Mouse (Mus musculus): Measurements from ENCODE around the gene Serbp1. TPM values are rescaled to one million over a fixed set of nuclear protein-coding genes. Genes with fewer than 3 reads are reported as not detected.

Gene Serbp1
- polyA plus RNA-seq, 1 experiment from 2014 or later, result 513 TPM

- no peak overlapping the region for H3K9ac ChIP-seq
- peaks cover 82% of the 10 kb centered on the region for H3K36me3 ChIP-seq
- no peak overlapping the region for H3K4me3 ChIP-seq
- WGBS (ENCODE audit: insufficient replicate concordance), result 92% methylated on average over 5 of the region's 5 CpGs
- no peaks in the 10 kb centered on the region for H3K9me3 ChIP-seq (replicated peaks)
- H3K4me2 ChIP-seq, result no peak overlapping the region
- peaks cover 41% of the 10 kb centered on the region for H3K4me1 ChIP-seq
- no peak for ATAC-seq
- H3K27ac ChIP-seq, result no peak overlapping the region
- H3K27me3 ChIP-seq (replicated peaks), result no peaks in the 10 kb centered on the region
These were observed 40.0 kb downstream of the Serbp1 start for GRCm38 (mm10) chr6:67277944-67278343.

GRCm38 (mm10) chr6:67281614-67282197 is 43.7 kb downstream of the Serbp1 start:
- peaks cover 82% of the 10 kb centered on the region for H3K36me3 ChIP-seq

GRCm38 (mm10) chr6:67282897-67283296 is 44.9 kb downstream of the Serbp1 start:
- ATAC-seq, result no peak

More at GRCm38 (mm10) chr6:67281614-67282197, 43.7 kb downstream of the Serbp1 start:
- Histone ChIP-seq H3K4me1 (peaks cover 14% of the 10 kb centered on the region), H3K4me2 (no peak overlapping the region), H3K27ac (0 out of 2 replicates have a peak overlapping the region, but pooled peaks have one; percentile 8), H3K9me3 (replicated peaks) (no peaks in the 10 kb centered on the region), H3K4me3 (no peak overlapping the region), H3K9ac (no peak overlapping the region), H3K27me3 (replicated peaks) (no peaks in the 10 kb centered on the region)
- WGBS (ENCODE audit: insufficient replicate concordance), result 27% methylated on average over 9 of the region's 9 CpGs
- ATAC-seq, result peak; percentile 53; the same call in 1 of the 2 replicates

GRCm38 (mm10) chr6:67292042-67292623 is 54.2 kb downstream of the Serbp1 start:
- Histone ChIP-seq H3K9me3 (replicated peaks) (no peaks in the 10 kb centered on the region), H3K9ac (no peak overlapping the region), H3K36me3 (peaks cover 33% of the 10 kb centered on the region), H3K27ac (peak overlapping the region; percentile 11; the same call in 1 of the 2 replicates), H3K4me2 (no peak overlapping the region), H3K27me3 (replicated peaks) (no peaks in the 10 kb centered on the region), H3K4me3 (no peak overlapping the region), H3K4me1 (0 out of 2 replicates have a peak, but pooled peaks cover 3% of the 10 kb centered on the region)
- WGBS (ENCODE audit: insufficient replicate concordance), result 63% methylated on average over 5 of the region's 5 CpGs
- peak; percentile 29 for ATAC-seq

More at GRCm38 (mm10) chr6:67282897-67283296, 44.9 kb downstream of the Serbp1 start:
- no peak overlapping the region for H3K9ac ChIP-seq
- H3K4me1 ChIP-seq, result peaks cover 14% of the 10 kb centered on the region
- H3K4me2 ChIP-seq, result no peak overlapping the region
- 54% methylated on average over 1 of the region's 1 CpGs for WGBS (ENCODE audit: insufficient replicate concordance)
- H3K27ac ChIP-seq, result no peak overlapping the region
- peaks cover 80% of the 10 kb centered on the region for H3K36me3 ChIP-seq
- no peaks in the 10 kb centered on the region for H3K27me3 ChIP-seq (replicated peaks)
- H3K4me3 ChIP-seq, result no peak overlapping the region
- no peaks in the 10 kb centered on the region for H3K9me3 ChIP-seq (replicated peaks)

GRCm38 (mm10) chr6:67296126-67296525 is 58.1 kb downstream of the Serbp1 start:
- no peak overlapping the region for H3K9ac ChIP-seq
- peaks cover 3% of the 10 kb centered on the region for H3K36me3 ChIP-seq
- H3K4me2 ChIP-seq, result no peak overlapping the region
- WGBS (ENCODE audit: insufficient replicate concordance), result 58% methylated on average over 5 of the region's 5 CpGs
- no peaks in the 10 kb centered on the region for H3K27me3 ChIP-seq (replicated peaks)
- no peak overlapping the region for H3K27ac ChIP-seq
- no peaks in the 10 kb centered on the region for H3K9me3 ChIP-seq (replicated peaks)
- H3K4me3 ChIP-seq, result no peak overlapping the region
- no peak for ATAC-seq
- H3K4me1 ChIP-seq, result peaks cover 3% of the 10 kb centered on the region; the same call in 1 of the 2 replicates

GRCm38 (mm10) chr6:67298742-67299141 is 60.8 kb downstream of the Serbp1 start:
- Histone ChIP-seq H3K27me3 (replicated peaks) (no peaks in the 10 kb centered on the region), H3K27ac (no peak overlapping the region), H3K36me3 (no peaks in the 10 kb centered on the region), H3K4me2 (no peak overlapping the region), H3K4me3 (no peak overlapping the region), H3K9ac (no peak overlapping the region), H3K4me1 (peaks cover 3% of the 10 kb centered on the region; the same call in 1 of the 2 replicates), H3K9me3 (replicated peaks) (no peaks in the 10 kb centered on the region)
- 84% methylated on average over 5 of the region's 5 CpGs for WGBS (ENCODE audit: insufficient replicate concordance)
- ATAC-seq, result no peak

GRCm38 (mm10) chr6:67300300-67300699 is 62.3 kb downstream of the Serbp1 start:
- Histone ChIP-seq H3K27ac (no peak overlapping the region), H3K4me1 (no peaks in the 10 kb centered on the region; the same call in 1 of the 2 replicates), H3K9ac (no peak overlapping the region), H3K27me3 (replicated peaks) (no peaks in the 10 kb centered on the region), H3K4me3 (no peak overlapping the region), H3K4me2 (no peak overlapping the region), H3K36me3 (no peaks in the 10 kb centered on the region), H3K9me3 (replicated peaks) (no peaks in the 10 kb centered on the region)
- WGBS (ENCODE audit: insufficient replicate concordance), result 54% methylated on average over 4 of the region's 4 CpGs
- peak; percentile 63 for ATAC-seq

- Histone ChIP-seq H3K36me3 (no peaks in the 10 kb centered on the region), H3K27me3 (replicated peaks) (no peaks in the 10 kb centered on the region), H3K9me3 (replicated peaks) (no peaks in the 10 kb centered on the region), H3K4me2 (no peak overlapping the region), H3K4me1 (no peaks in the 10 kb centered on the region; the same call in 1 of the 2 replicates), H3K9ac (no peak overlapping the region), H3K27ac (no peak overlapping the region), H3K4me3 (no peak overlapping the region)
- 0 out of 2 replicates have a peak, but pooled peaks have one; percentile 3 for ATAC-seq
- 59% methylated on average over 6 of the region's 6 CpGs for WGBS (ENCODE audit: insufficient replicate concordance)
These were observed 62.8 kb downstream of the Serbp1 start for GRCm38 (mm10) chr6:67300710-67301163.

- no peaks in the 10 kb centered on the region for H3K36me3 ChIP-seq
- 86% methylated on average over 3 of the region's 3 CpGs for WGBS (ENCODE audit: insufficient replicate concordance)
- no peak overlapping the region for H3K4me3 ChIP-seq
- no peaks in the 10 kb centered on the region; the same call in 1 of the 2 replicates for H3K4me1 ChIP-seq
- no peak overlapping the region for H3K4me2 ChIP-seq
- H3K9ac ChIP-seq, result no peak overlapping the region
- H3K9me3 ChIP-seq (replicated peaks), result no peaks in the 10 kb centered on the region
- H3K27ac ChIP-seq, result no peak overlapping the region
- no peak for ATAC-seq
- H3K27me3 ChIP-seq (replicated peaks), result no peaks in the 10 kb centered on the region
These were observed 63.3 kb downstream of the Serbp1 start for GRCm38 (mm10) chr6:67301230-67301629.

GRCm38 (mm10) chr6:67302471-67302870 is 64.5 kb downstream of the Serbp1 start:
- H3K27me3 ChIP-seq (replicated peaks), result no peaks in the 10 kb centered on the region
- no peak overlapping the region for H3K4me3 ChIP-seq
- H3K27ac ChIP-seq, result no peak overlapping the region
- no peaks in the 10 kb centered on the region; the same call in 1 of the 2 replicates for H3K4me1 ChIP-seq
- H3K9ac ChIP-seq, result no peak overlapping the region
- no peak for ATAC-seq
- 77% methylated on average over 4 of the region's 4 CpGs for WGBS (ENCODE audit: insufficient replicate concordance)
- H3K9me3 ChIP-seq (replicated peaks), result no peaks in the 10 kb centered on the region
- H3K4me2 ChIP-seq, result no peak overlapping the region
- no peaks in the 10 kb centered on the region for H3K36me3 ChIP-seq

GRCm38 (mm10) chr6:67303210-67303609 is 65.2 kb downstream of the Serbp1 start:
- Histone ChIP-seq H3K9ac (no peak overlapping the region), H3K9me3 (replicated peaks) (no peaks in the 10 kb centered on the region), H3K27me3 (replicated peaks) (no peaks in the 10 kb centered on the region), H3K4me1 (no peaks in the 10 kb centered on the region; the same call in 1 of the 2 replicates), H3K4me3 (no peak overlapping the region), H3K36me3 (no peaks in the 10 kb centered on the region), H3K27ac (no peak overlapping the region), H3K4me2 (no peak overlapping the region)
- WGBS (ENCODE audit: insufficient replicate concordance), result 78% methylated on average over 10 of the region's 10 CpGs
- ATAC-seq, result no peak

- H3K4me1 ChIP-seq, result no peaks in the 10 kb centered on the region
- no peaks in the 10 kb centered on the region for H3K36me3 ChIP-seq
- no peak overlapping the region for H3K4me2 ChIP-seq
- no peak overlapping the region for H3K9ac ChIP-seq
- ATAC-seq, result no peak
- WGBS (ENCODE audit: insufficient replicate concordance), result 58% methylated on average over 3 of the region's 3 CpGs
- H3K27ac ChIP-seq, result no peak overlapping the region
- H3K9me3 ChIP-seq (replicated peaks), result no peaks in the 10 kb centered on the region
- H3K4me3 ChIP-seq, result no peak overlapping the region
- H3K27me3 ChIP-seq (replicated peaks), result no peaks in the 10 kb centered on the region
These were observed 71.0 kb downstream of the Serbp1 start for GRCm38 (mm10) chr6:67308994-67309393.
